Mouse (Mus musculus): ENCODE results near the gene Olfr1392.

DNA sequence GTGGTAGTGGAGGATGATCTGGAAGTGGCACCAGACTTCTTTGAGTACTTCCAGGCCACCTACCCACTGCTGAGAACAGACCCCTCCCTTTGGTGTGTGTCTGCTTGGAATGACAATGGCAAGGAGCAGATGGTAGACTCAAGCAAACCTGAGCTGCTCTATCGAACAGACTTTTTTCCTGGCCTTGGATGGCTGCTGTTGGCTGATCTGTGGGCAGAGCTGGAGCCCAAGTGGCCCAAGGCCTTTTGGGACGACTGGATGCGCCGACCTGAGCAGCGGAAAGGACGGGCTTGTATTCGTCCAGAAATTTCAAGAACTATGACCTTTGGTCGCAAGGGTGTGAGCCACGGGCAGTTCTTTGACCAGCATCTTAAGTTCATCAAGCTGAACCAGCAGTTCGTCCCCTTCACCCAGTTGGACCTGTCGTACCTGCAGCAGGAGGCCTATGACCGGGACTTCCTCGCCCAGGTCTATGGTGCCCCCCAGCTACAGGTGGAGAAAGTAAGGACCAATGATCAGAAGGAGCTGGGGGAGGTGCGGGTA lies 23.7 kb upstream of the Olfr1392 start:
- TF ChIP-seq CTCF (IDR thresholded peaks at IDR 0.05; ENCODE audit: low read depth, low read length) (no peak), POLR2A (IDR thresholded peaks at IDR 0.05; ENCODE audit: extremely low read depth, insufficient read depth, low read length) (no peak)
